Mouse (Mus musculus) adrenal gland, postnatal 36 days (tissue): ENCODE measurements around the gene Tenm2. TPM values are rescaled to one million over a fixed set of nuclear protein-coding genes. Genes with fewer than 3 reads are reported as not detected.

Experiments
- DNase-seq, 2 experiments: peaks; one replicate each; pipeline ENCODE4 v3.0.0; 2021; ENCODE audit warnings: mixed read lengths in 1 of 2
- total RNA-seq, 2 experiments: library from RNA; stranded (reverse); gene quantifications; 2 replicates each; pipeline ENCODE4 v1.2.3; 2021

Tenm2 gene
- total RNA-seq, 2 experiments from 2014 or later: 0.53 to 0.69 TPM

DNA sequence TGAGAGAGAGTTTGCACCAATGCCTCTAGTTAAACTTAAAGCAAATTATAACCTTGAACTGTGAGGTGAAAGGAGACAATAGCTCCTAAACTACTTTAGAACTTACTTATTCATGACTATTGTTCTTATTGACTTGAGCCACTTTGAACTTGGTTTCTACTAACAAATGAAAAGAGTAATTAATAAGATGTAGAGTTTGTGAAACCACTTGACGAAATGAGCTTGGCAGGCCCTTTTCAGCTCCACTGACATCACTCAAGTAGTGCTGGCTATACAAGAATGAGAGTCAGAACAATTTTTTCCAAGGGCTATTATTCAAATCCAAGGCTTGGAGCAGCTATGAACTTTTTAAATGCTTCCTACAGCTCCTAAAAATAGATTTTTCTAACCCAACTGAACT, 643.3 kb downstream of the Tenm2 start:
- no peak for DNase-seq

DNA sequence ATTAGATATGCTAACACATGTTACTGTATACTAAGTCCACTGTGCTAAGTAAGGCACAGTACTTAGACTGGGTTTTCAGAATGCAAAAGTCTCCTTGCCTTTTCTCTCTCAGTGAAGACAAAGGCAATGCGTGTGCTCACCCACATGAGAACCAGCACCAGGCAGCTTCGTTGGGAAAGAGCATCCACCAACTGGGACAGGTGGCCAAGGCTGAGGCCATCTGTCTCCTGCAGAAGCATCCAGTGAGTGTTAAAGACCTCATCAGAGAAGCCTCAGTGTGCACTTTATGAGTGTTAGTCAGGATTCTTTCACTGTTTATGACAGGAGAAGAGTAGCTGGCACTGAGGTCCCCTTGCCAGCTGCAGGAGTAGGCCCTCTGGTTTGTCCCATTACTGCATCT, 669.6 kb downstream of the Tenm2 start:
- DNase-seq: no peak

DNA sequence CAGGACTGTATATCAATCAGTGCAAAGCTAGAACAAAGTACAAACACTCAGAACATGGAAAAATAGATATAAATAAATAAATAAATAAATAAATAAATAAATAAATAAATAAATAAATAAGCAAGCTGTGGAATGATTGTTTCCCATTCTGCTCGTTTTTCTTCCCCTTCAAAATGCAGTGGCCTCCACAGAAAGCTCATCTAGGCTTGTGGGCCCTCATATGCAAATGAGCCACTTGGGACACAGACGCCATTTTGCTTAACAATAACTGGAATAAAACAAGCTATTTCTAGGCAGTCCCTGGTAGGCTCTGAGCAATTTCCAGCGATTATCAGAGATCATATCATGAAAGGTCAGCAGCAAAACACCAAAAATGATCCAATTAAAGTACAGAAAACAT, 672.9 kb downstream of the Tenm2 start:
- DNase-seq: no peak

DNA sequence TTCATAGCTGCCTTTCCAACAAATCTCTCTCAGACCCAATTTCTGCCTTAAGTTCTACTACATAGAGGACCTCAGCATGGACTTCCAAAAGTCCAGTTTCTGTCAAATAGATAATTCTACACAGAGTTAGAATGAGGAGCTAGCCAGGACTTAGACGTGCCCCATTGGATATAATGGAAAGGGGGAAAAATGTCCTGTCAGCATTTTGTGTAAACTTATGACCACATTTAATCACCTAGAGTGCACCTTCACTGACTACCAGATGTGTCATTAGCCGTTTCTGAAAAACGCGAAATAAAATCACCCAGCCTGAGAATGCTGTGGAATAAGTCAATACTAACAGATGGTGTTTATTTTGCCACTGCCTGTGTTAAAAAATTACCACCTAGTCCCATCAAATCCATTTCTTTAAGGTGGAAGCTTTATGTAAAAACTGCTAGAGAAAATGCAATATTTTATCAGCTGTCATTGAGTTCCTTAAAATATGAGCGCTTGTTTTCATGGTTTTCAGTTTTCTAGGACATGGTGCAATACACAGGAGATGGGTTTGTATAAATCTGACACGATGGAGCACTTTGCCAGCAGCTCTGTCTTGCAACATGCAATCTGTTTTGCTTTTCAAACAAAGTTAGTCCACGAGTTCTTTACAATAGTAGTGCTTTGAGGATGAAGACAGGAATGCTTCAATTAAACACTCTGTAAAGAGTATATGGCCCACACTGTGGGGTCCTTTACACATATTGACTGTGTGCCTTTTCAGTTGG, 674.8 kb downstream of the Tenm2 start:
- DNase-seq: no peak

DNA sequence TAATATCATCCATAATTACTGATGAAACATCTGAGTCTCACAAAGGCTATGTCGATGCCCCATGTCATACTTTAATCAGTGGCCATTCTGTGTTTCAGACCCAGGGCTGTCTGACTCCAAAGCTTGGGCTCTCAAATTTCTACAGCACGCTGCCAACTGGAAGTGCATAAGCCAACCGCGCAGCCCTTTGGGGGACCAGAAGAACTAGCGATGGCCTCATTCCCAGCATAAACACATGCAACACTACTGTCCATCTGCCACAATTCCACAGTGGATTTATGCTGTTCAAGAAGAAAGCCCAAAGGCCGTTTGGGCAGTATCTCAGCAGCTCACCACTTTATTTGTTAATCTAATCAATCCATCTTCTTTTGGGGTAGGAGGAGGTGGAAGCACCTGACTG, 678.4 kb downstream of the Tenm2 start:
- no peak for DNase-seq

DNA sequence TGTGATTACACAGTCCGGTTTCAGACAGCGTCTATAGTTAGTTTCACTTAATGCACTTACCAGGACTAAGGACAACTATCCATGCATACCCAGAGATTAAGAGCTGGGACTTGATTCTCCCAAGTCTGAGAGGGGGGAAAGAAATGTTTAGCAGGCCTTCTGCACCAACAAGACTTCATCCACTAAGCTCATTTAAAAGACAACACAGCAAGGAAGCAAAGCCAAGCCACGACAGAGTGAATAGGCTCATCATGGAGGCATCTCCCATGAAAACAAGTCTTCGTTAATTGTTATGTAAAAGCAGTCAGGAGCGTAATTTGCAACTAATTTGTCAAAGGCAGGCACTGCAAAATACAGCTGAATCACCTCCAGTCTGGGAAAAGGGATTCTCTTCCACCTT, 682.5 kb downstream of the Tenm2 start:
- no peak for DNase-seq

DNA sequence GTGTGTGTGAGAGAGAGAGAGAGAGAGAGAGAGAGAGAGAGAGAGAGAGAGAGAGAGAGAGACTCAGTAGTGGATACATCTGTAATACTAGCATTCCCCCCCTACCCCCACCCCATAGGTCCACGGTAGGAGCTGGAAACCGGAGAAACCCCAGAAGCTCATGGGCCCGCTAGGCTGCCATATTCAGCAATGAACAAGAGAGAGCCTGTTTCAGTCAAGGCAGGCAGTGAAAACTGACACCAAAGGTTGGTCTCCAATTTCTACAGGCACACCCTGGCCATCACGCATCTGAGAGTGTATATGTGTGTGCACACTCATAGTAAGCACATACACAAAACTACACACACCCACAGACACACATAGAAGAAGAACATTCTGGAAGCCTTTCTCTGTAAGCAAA, 685.1 kb downstream of the Tenm2 start:
- DNase-seq: no peak

DNA sequence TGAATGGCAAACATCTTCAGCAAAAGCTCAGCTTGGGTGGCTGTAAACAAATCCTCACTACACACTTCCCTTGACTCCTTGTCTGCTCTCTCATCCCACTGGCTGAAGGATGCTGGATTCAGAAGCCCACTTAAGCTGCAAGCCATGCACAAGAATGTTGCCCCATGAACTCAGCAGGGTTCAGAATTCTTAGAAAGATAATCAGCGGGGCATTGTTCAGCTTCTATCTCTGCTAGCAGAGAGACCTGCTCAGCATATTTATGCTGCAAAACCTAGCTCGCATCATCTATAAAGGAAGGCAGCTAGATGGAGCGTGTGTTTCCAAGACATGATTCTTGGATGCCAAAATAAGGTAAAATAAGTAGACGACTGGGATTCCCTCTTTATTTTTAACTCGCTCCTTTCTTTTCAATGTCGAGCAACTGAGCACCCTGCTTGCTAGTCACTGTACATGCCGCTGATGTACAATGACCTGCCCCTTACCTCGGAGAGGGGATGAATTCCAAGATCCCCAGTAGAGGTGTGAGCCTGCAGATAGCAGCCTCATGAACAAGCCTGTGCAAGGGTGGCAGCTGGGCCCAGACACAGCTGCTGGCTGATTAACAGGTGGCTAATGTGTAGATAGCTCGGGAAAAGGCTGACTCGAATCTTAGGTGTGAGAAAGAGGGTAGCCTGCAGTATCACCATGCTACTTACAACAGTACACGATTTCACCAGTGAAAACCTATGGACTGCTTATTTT, 686.2 kb downstream of the Tenm2 start:
- DNase-seq: no peak

DNA sequence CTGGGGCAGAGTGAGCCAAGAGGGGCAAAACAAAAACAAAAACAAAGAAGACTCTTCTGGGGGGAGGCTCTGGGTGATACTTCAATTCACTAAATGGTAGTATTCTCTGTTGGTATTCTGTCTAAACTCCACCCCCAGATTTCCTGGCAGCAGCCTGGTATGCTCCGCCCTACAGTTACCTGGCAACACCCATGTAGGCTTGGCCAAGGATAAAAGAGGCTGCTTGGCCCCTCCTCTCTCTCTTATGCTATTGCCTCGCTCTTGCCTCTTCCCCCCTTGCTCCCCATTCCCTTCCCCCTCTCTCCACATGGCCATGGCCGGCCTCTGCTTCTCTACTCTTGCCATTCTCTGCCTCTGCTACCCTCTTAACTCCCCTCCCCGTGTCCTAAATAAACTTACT, 687.6 kb downstream of the Tenm2 start:
- no peak for DNase-seq

DNA sequence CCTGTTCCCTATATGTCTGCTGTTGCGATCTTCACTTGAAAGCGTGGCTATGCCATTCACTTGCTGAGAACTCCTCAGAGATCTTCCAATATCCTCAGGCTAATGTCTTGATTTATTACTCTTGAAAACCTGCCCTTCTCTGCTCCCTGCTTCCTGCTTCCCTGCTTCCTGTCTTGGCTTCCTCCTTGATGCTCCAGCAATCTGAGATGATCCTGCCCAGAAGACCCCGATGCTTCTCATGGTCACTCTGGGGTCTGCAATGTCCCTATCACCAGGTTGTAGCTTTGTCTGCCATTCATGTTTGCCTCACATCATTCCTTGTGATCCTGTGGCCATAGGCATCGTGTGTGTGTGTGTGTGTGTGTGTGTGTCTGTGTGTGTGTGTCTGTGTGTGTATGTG, 697.6 kb downstream of the Tenm2 start:
- DNase-seq: no peak

DNA sequence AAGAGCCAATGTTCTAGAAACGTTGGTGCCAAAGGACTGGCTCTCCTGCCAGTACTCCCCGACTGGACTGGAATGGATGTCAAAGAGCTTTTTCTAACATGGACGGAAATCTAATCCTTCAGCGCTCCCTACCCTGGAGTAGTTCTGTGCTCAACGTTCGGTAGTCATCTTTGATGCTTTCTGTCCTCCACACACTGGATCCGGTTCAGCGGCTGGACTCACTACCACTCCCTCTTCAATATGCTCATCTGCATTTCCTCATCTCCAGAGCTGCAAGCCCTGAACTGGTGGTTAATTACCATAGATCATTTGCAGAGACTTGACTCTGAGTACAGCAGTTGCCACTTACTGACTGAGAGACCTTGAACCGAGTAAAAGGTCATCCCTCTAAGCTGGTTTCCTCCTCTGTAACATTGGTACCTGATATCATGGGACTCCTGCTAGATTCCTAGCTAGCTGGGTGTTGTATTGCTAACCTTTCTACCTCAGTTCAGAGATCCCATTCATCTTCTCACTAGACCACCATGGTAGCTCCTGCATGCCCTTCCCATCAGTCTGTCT, 698.1 kb downstream of the Tenm2 start:
- no peak for DNase-seq

DNA sequence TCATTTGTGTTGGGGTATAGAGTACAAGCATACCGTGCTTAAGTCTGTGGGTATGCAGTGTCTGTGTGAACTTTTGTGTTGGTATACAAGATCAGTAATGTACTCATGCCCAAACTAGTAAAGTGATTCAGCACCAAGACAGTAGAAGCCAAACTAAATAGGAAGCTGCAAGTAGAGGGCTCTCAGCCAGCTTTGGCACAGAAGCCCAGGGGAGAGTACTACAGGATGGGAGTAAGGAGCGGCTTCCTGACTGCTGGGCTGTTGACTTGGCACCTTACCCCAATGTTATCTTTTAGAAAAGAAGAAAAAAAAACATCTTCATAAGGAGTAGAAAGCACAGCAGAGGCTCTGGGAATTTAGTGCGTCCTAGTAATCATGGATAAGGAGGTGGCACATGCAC, 700.2 kb downstream of the Tenm2 start:
- peak in 1 of 2 experiments; percentile 15 for DNase-seq

DNA sequence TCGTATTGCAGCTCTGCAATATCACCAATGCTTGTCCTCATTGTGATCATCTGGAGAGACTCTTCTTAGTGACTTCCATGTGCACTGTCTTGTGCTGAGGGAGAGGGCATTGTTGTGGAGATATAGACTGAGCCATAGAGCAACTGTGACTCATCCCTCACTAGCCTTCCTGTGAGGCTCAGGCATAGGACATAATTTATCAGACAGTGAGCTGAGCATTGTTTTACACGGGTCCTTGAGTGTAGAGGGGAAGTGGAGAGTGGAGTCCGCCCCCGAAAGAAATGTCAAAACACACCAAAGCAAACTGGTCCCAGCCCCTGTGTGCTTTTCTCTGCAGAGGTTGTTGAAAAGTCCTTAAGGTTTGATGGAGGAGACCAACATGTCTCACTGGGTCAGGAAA, 704.1 kb downstream of the Tenm2 start:
- DNase-seq: peak in 1 of 2 experiments; percentile 9

DNA sequence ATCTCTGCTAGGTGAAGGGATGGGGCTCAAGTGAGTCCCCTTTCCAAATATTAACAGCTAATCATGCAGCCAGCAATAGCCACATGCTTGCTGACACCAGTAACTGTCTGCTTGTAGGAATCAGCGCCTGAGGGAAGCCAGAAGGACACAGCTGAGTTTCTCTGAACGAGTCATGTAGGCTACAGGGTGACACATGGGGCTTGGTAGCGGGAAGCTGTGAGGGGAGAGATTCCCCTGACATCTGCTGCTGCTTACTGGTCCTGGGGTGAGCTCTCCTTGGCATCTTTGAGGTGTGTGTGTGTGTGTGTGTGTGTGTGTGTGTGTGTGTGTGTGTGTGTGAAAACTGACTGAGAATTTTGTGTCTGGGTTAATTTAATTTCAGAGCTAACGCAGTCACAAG, 708.3 kb downstream of the Tenm2 start:
- DNase-seq: no peak

DNA sequence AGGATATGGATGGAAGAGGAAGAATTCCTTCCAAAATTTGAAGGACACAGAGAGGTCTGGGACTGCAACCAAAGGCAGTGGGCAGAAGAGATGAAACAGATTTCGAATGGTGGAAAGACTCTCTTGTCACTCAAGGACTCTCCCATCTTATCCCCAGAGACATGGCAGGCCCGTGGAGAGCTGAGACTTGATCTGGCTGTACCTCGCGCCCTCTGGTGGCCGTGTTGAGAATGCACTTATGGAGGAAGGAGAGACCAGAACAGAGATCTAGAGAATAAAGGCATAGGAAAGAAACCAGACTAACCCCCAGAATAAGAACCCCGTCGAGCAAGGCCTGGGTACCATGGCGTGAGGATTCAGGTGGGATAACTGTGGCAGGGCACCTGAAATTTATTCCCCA, 709.4 kb downstream of the Tenm2 start:
- peak; percentile 87 to 88 for DNase-seq

DNA sequence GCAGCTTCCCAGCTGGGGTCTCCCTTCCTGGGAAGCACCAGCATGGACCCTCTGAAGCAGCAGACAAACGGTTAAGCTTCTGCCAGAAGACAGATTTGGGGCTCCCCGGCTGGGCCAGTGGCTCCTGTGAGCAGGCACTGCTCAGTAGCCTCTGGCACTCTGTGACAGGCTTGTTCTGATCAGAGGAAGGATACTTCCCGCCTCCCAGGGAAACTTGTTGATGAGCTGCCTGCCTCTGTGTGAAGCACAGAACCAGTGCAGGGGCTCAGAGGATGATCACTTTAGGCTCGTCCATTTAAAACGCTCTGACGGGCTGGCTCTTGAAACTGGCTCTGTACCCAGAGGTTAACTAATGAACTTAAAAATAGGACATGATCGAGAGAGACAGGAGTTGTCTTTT, 723.3 kb downstream of the Tenm2 start:
- no peak for DNase-seq

DNA sequence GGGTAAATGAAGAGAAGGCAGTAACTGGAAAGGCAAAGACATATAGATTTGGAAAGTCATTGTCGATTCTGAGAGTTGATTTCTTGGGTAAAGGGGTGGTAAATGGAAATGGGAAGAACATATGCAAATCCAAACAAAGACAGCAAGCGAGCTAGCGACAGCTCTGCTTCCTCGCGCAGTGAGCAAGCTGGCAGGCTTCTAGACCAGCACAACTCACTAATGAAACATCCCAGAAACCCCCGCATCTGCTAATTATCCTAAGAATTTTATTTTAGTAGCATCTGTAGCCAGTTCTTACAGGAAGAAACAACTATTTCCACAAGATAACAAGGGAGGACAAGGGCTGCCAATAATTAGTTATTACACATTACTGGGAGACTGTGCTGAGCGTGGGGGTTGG, 727.5 kb downstream of the Tenm2 start:
- no peak for DNase-seq

DNA sequence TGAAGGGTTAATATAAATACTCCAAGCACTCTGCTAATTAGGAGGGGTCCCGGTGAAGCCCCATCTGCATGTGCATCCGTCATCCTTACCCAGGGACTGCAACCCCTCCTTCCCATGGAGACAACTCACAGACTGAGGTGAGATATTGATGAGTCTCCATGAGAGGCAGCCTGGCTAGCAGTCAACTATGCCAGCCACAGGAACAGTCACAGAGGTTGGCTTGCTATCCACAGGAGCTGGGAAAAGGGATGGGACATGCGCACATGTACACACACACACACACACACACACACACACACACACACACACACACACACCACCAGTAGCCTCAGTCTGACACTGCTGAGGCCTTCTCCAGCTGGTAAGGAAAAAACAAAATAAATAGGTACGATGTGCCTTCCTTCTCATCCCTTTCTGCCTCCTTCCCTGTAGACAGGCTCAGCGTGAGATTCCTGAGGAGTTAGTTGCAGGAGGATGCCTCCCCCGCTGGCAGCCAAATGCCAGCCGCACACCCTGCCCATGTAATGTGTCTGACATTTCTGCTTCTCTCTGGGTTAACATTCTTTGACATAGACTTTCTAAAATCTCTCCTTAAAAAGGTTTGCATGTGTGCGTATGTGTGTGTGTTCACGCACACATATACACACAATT, 740.7 kb downstream of the Tenm2 start:
- DNase-seq: no peak

DNA sequence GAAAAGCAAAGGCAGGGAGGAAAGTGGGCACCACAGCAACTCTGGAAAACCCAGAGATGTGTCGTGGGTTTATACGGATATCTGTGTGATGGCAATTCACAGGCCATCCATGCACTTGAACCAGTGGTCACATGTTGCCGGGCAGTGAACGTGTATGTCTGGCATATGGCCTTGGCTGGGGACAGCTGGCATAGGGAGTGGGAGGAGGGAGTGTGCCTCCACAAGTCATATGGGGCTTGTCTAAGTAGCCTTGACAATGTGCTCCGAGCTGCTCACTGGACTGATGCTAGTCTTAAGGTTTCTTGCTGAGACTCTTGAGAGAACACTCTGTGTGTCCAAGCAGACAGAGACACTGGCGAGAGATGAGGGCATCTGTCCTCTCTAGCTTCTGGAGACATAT, 743.5 kb downstream of the Tenm2 start:
- no peak for DNase-seq

DNA sequence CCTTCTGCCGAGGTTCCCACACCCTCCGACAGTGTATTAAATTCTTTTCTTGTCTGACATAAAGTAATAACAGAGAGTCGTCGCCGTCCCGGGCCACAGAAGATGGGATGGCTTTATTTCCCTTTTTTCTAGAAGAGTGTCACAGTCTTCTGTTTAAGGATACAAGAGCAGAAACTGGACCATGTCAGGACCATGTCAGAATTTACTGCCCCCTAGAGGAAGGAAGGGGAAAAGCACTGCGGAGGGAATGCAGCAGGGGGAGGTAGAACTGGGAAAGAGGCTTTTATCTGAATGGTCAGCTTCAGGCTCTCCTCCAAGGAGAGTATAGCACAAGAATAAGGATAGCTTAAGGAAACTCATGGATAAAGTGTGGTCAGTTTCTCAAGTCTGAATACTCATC, 745.7 kb downstream of the Tenm2 start:
- peak; percentile 21 to 28 for DNase-seq

DNA sequence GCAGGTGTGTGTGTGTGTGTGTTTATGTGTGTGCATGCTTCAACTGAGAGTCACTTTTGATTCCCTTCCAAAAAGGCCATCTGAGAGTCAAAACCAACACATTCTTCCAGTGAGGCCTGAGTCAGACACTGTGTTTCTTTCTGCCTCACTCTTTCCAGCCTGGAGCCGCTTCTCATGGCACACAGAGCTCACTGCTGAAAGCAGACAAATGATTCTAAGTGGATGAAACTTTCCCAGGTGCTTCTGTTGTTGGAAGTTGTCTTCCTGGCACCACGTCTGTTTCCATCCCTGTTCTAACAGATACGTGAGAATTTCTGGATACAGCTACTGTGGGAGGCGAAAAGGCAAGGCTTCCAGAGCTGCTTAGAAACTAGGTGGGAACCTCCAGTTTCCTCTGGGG, 747.1 kb downstream of the Tenm2 start:
- no peak for DNase-seq

DNA sequence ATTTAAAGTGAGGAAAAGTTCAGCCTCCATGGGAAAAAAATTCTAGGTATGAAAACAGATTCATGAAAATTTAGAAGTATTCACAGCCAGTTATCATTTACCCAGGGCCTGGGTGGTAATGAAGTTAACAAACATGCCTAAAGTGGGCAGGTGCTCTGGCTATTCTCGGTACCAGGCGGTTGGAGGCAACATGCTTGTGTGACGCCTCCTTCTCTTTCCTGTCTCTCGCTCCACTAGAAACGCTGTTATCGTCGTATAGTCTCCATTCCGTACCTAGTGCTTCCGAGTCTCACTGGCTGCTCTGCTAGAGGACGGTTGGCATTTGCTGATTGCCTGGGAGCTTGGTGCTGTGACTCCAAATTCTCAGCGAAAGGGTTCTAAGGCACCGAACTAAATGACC, 749.7 kb downstream of the Tenm2 start:
- DNase-seq: no peak

DNA sequence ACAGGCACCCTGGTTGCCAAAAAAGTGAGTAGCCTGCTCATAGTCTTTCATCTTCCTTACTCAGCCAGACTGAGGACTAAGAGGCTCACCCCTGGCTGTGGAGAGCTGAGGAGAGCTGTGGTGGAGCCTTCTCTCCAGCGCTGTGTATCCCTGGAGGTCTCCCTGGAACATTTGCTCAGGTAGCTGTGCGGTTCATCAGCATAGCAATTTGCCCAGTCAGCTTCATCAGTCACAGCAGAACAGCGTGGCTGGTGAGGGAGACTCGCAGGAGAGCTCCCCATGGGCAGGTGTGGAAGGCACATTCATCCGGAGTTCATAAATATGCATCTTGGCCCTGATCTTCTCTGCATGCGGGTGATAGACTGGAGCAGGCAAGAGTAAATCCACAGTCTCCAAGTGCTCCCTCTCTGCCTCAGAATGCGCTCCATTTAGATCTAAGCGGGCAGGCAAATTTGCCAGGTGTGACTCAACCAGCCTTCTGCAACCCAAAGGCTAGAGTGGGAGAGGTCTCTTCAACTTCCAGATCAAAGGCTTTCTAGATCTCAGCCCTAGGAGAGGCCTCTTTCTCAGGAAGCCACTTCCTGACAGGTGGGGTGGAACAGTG, 751.2 kb downstream of the Tenm2 start:
- DNase-seq: no peak
